Mouse (Mus musculus) thymus, adult 2 months (tissue): ENCODE results near the gene Nt5c2. TPM values are rescaled to one million over a fixed set of nuclear protein-coding genes. Genes with fewer than 3 reads are reported as not detected.

Experiments
- DNase-seq: peaks from one replicate; pipeline ENCODE4 v3.0.0; 2021
- H3K27ac ChIP-seq: fragments of 200-500 bp; 2 replicates; pipeline ENCODE4 v1.5.1; 2012; ENCODE audit warnings: low read length, control low read depth; ENCODE audit not compliant: control insufficient read depth, insufficient read depth
- H3K27me3 ChIP-seq: fragments of 200-500 bp; 2 replicates; pipeline ENCODE4 v1.6.1; 2012; ENCODE audit warnings: mild to moderate bottlenecking, low read length, moderate library complexity, mixed read lengths; ENCODE audit not compliant: control insufficient read depth, insufficient read depth
- H3K36me3 ChIP-seq: fragments of 200-500 bp; 2 replicates; pipeline ENCODE4 v1.6.1; 2012; ENCODE audit warnings: mild to moderate bottlenecking, low read length, moderate library complexity; ENCODE audit not compliant: control insufficient read depth, insufficient read depth
- H3K4me1 ChIP-seq: fragments of 200-500 bp; replicated peaks from 2 replicates; pipeline ENCODE4 v1.6.1; 2012; ENCODE audit warnings: low read length; ENCODE audit not compliant: control insufficient read depth, insufficient read depth
- H3K4me3 ChIP-seq: fragments of 200-500 bp; 2 replicates; pipeline ENCODE4 v1.5.1; 2012; ENCODE audit warnings: mild to moderate bottlenecking, low read length, control low read depth, moderate library complexity; ENCODE audit not compliant: control insufficient read depth, insufficient read depth
- CTCF ChIP-seq: fragments of 200-500 bp; IDR thresholded peaks from 2 replicates; pipeline ENCODE4 v1.5.1; 2012; ENCODE audit warnings: mild to moderate bottlenecking, control low read depth, low read length, moderate library complexity, borderline replicate concordance; ENCODE audit not compliant: control insufficient read depth, poor library complexity, insufficient read depth; ENCODE audit errors: extremely low read depth
- POLR2A ChIP-seq: fragments of 200-500 bp; IDR thresholded peaks from 2 replicates; pipeline ENCODE4 v1.6.1; 2012; ENCODE audit warnings: mild to moderate bottlenecking, low read length, control low read depth, moderate library complexity; ENCODE audit not compliant: control insufficient read depth, poor library complexity, insufficient read depth; ENCODE audit errors: extremely low read depth
- WGBS: fragments of 180-500 bp; shearing (Covaris S2); methylation state at CpG from one replicate; pipeline ENCODE4 v1.1.7; 2018; 5-methylcytosine and 5-hydroxymethylcytosine counted together
- polyA plus RNA-seq: library from polyadenylated mRNA; depleted of rRNA; stranded (reverse); fragments of >200 nt; gene quantifications from 2 replicates; pipeline ENCODE4 v1.2.3, GENCODE M21; 2012; rRNA removed

Gene Nt5c2
- polyA plus RNA-seq = 32.8 and 32.9 TPM in 2 replicates

GRCm38 (mm10) chr19:47014447-47015381, at the start of gene Nt5c2, which contains the start of gene Ina:
Gene Nt5c2 (minus strand): TSS chr19:47015153.
Gene Ina (plus strand): TSS chr19:47014698.
- Histone ChIP-seq H3K27ac (no peak within 1 kb of the TSS), H3K27me3 (peaks cover 4% of the 10 kb centered on the region; the same call in 1 of the 2 replicates), H3K36me3 (no peaks in the 10 kb centered on the region), H3K4me1 (peaks cover 19% of the 10 kb centered on the region), H3K4me3 (peak within 1 kb of the TSS; percentile 38)
- WGBS = 2% methylated on average over 124 of the region's 124 CpGs
- DNase-seq = no peak
- no peak for TF ChIP-seq POLR2A
- no peak for TF ChIP-seq CTCF

GRCm38 (mm10) chr19:47057684-47058083, 42.7 kb upstream of the Nt5c2 start:
- 80% methylated on average over 1 of the region's 1 CpGs for WGBS
- Histone ChIP-seq H3K27me3 (no peaks in the 10 kb centered on the region; the same call in 1 of the 2 replicates), H3K4me3 (no peak overlapping the region), H3K4me1 (no peaks in the 10 kb centered on the region), H3K27ac (no peak overlapping the region), H3K36me3 (no peaks in the 10 kb centered on the region)
- DNase-seq = no peak
- TF ChIP-seq CTCF (no peak), POLR2A (no peak)

- Histone ChIP-seq H3K27me3 (no peaks in the 10 kb centered on the region), H3K4me1 (peaks cover 6% of the 10 kb centered on the region), H3K27ac (no peak overlapping the region), H3K36me3 (no peaks in the 10 kb centered on the region), H3K4me3 (no peak overlapping the region)
- DNase-seq = no peak
- 81% methylated on average over 4 of the region's 4 CpGs for WGBS
- TF ChIP-seq POLR2A = no peak
- no peak for TF ChIP-seq CTCF
These were observed 38.5 kb upstream of the Nt5c2 start for GRCm38 (mm10) chr19:47053471-47053870.

GRCm38 (mm10) chr19:47052927-47053326, 38.0 kb upstream of the Nt5c2 start:
- no peak for DNase-seq
- peaks cover 6% of the 10 kb centered on the region for H3K4me1 ChIP-seq
- TF ChIP-seq POLR2A = no peak
- no peaks in the 10 kb centered on the region for H3K36me3 ChIP-seq
- 78% methylated on average over 4 of the region's 4 CpGs for WGBS
- no peak overlapping the region for H3K27ac ChIP-seq
- H3K27me3 ChIP-seq = no peaks in the 10 kb centered on the region
- no peak overlapping the region for H3K4me3 ChIP-seq

GRCm38 (mm10) chr19:47050271-47051032, 35.5 kb upstream of the Nt5c2 start, which contains the start of gene Pcgf6:
Gene Pcgf6 (minus strand): TSS chr19:47050906.
- WGBS = under 1% methylated on average over 75 of the region's 75 CpGs
- Histone ChIP-seq H3K27me3 (no peaks in the 10 kb centered on the region), H3K27ac (peak within 1 kb of the TSS; percentile 48), H3K4me3 (peak within 1 kb of the TSS; percentile 83), H3K36me3 (peaks cover 1% of the 10 kb centered on the region; the same call in 1 of the 2 replicates), H3K4me1 (peaks cover 6% of the 10 kb centered on the region)
- peak; percentile 88 for DNase-seq
- peak; percentile 32; the same call in 1 of the 2 replicates for TF ChIP-seq POLR2A
- 0 out of 2 replicates have a peak, but pooled peaks have one; percentile 55 for TF ChIP-seq CTCF

- no peak for DNase-seq
- H3K4me3 ChIP-seq = peak overlapping the region; percentile 83
- peaks cover 3% of the 10 kb centered on the region; the same call in 1 of the 2 replicates for H3K36me3 ChIP-seq
- 6% methylated on average over 7 of the region's 7 CpGs for WGBS
- H3K27me3 ChIP-seq = no peaks in the 10 kb centered on the region
- H3K4me1 ChIP-seq = peaks cover 6% of the 10 kb centered on the region
- TF ChIP-seq POLR2A (no peak), CTCF (no peak)
- no peak overlapping the region for H3K27ac ChIP-seq
These were observed 34.9 kb upstream of the Nt5c2 start for GRCm38 (mm10) chr19:47049840-47050239.
